Mouse (Mus musculus) liver, adult 2 months (tissue): ENCODE results near the gene Ddx19a. TPM values are rescaled to one million over a fixed set of nuclear protein-coding genes. Genes with fewer than 3 reads are reported as not detected.
A peak's percentile ranks its signal among the peaks of the same experiment; 100 is the strongest.

Experiments
- DNase-seq: peaks from one replicate; pipeline ENCODE4 v3.0.0-alpha.2; 2011; ENCODE audit warnings: low read depth, low spot score; ENCODE audit errors: extremely low read depth
- H3K27ac ChIP-seq: fragments of 200-500 bp; replicated peaks from 2 replicates; pipeline ENCODE4 v1.5.1; 2012; ENCODE audit warnings: low read depth, mild to moderate bottlenecking, control low read depth, inconsistent platforms, low read length; ENCODE audit not compliant: insufficient read depth
- H3K27me3 ChIP-seq: fragments of 200-500 bp; 2 replicates; pipeline ENCODE4 v1.6.1; 2012; ENCODE audit warnings: mild to moderate bottlenecking, moderate library complexity, low read length, inconsistent platforms; ENCODE audit not compliant: control insufficient read depth, insufficient read depth
- H3K36me3 ChIP-seq: fragments of 200-500 bp; 2 replicates; pipeline ENCODE4 v1.6.1; 2012; ENCODE audit warnings: low read length, inconsistent platforms; ENCODE audit not compliant: control insufficient read depth, insufficient read depth
- H3K4me1 ChIP-seq: fragments of 200-500 bp; 2 replicates; pipeline ENCODE4 v1.6.1; 2011; ENCODE audit warnings: low read length; ENCODE audit not compliant: control insufficient read depth, insufficient read depth
- H3K4me3 ChIP-seq: fragments of 200-500 bp; 2 replicates; pipeline ENCODE4 v1.5.1; 2011; ENCODE audit warnings: low read depth, mild to moderate bottlenecking, control low read depth, low read length, moderate library complexity; ENCODE audit not compliant: insufficient read depth
- H3K79me2 ChIP-seq: fragments of 200-500 bp; 2 replicates; pipeline ENCODE4 v1.6.1; 2012; ENCODE audit warnings: inconsistent platforms, mild to moderate bottlenecking, low read length, moderate library complexity; ENCODE audit not compliant: control insufficient read depth, insufficient read depth
- H3K9ac ChIP-seq: fragments of 200-500 bp; 2 replicates; pipeline ENCODE4 v1.6.1; 2012; ENCODE audit warnings: low read depth, mild to moderate bottlenecking, control low read depth, inconsistent platforms, low read length
- CTCF ChIP-seq: fragments of 200-500 bp; IDR thresholded peaks from 2 replicates; pipeline ENCODE4 v1.5.1; 2011; ENCODE audit warnings: low read depth, low read length, control low read depth
- POLR2A ChIP-seq: fragments of 200-500 bp; IDR thresholded peaks from 2 replicates; pipeline ENCODE4 v1.6.1; 2011; ENCODE audit warnings: low read length, control low read depth; ENCODE audit not compliant: insufficient read depth; ENCODE audit errors: extremely low read depth
- WGBS: fragments of 180-500 bp; shearing (Covaris S2); methylation state at CpG from one replicate; pipeline ENCODE4 v1.1.7; 2018; 5-methylcytosine and 5-hydroxymethylcytosine counted together
- polyA plus RNA-seq: library from polyadenylated mRNA; depleted of rRNA; stranded (reverse); fragments of >200 nt; gene quantifications from 2 replicates; pipeline ENCODE4 v1.2.3, GENCODE M21; 2012; rRNA removed
- total RNA-seq: library from RNA; depleted of rRNA; stranded (reverse); fragments of >200 nt; gene quantifications from 2 replicates; pipeline ENCODE4 v1.2.3, GENCODE M21; 2014; rRNA removed

Ddx19a gene
- total RNA-seq (10.2 and 15.1 TPM in 2 replicates), polyA plus RNA-seq (11.8 and 12.0 TPM in 2 replicates)

GRCm38 (mm10) chr8:110997547-110998531, at the start of gene Ddx19a:
Gene Ddx19a, minus strand, starts transcription at chr8:110997800.
- DNase-seq = peak; percentile 78
- H3K27me3 ChIP-seq = no peaks in the 10 kb centered on the region
- peak within 1 kb of the TSS; percentile 57; the same call in 1 of the 2 replicates for H3K27ac ChIP-seq
- H3K79me2 ChIP-seq = peaks cover 14% of the 10 kb centered on the region
- 4% methylated on average over 58 of the region's 58 CpGs for WGBS
- TF ChIP-seq POLR2A = peak; percentile 56; the same call in 1 of the 2 replicates
- no peak for TF ChIP-seq CTCF
- H3K4me3 ChIP-seq = peak within 1 kb of the TSS; percentile 77
- peak within 1 kb of the TSS; percentile 81 for H3K9ac ChIP-seq
- H3K36me3 ChIP-seq = no peaks in the 10 kb centered on the region
- peaks cover 6% of the 10 kb centered on the region; the same call in 1 of the 2 replicates for H3K4me1 ChIP-seq

DNA sequence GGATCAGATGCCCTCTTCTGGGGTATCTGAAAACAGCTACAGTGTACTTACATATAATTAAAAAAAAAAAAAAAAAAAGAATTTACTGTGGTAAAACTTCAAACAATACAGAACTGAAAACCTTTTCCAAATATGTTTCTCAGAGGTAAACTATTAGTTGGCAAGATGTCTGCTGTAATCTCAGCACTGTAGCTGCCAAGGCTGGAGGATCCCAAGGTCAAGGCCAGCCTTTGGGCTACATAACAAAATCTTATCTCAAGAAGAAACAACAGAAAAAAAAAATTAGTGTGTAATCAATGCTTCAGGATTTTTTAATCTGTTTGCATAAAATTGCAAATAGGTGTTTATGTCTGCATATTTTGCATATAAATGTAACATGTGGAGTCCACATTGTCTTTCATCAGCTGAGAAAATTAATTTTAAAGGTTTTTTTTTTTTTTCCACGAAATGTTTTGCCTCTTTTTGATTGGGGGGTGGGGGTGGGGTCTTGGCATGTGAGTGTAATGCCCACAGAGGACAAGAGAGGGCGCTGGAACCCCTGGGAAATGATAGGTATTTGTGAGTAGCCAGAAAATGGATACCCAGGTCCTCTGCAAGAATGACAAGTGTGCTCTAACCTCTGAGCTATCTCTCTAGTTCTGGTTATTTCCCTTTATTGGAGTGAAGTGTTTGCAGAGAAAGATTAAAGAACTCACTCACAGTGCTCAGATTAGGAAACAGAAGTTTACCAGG, 46.6 kb upstream of the Ddx19a start:
- Histone ChIP-seq H3K9ac (no peak overlapping the region), H3K27me3 (no peaks in the 10 kb centered on the region), H3K79me2 (no peaks in the 10 kb centered on the region; the same call in 1 of the 2 replicates), H3K4me1 (peaks cover 6% of the 10 kb centered on the region), H3K27ac (no peak overlapping the region), H3K36me3 (peaks cover 87% of the 10 kb centered on the region), H3K4me3 (no peak overlapping the region)
- WGBS = 15% methylated on average over 2 of the region's 2 CpGs
- TF ChIP-seq CTCF (peak; percentile 41), POLR2A (no peak)
- peak; percentile 81 for DNase-seq

- DNase-seq = no peak
- peaks cover 85% of the 10 kb centered on the region for H3K36me3 ChIP-seq
- no peaks in the 10 kb centered on the region for H3K27me3 ChIP-seq
- H3K4me3 ChIP-seq = no peak overlapping the region
- no peak overlapping the region for H3K9ac ChIP-seq
- H3K4me1 ChIP-seq = no peaks in the 10 kb centered on the region
- no peak overlapping the region for H3K27ac ChIP-seq
- no peaks in the 10 kb centered on the region; the same call in 1 of the 2 replicates for H3K79me2 ChIP-seq
- WGBS = 97% methylated on average over 19 of the region's 19 CpGs
- TF ChIP-seq CTCF (no peak), POLR2A (no peak)
These were observed 44.9 kb upstream of the Ddx19a start for GRCm38 (mm10) chr8:111042546-111042945.

DNA sequence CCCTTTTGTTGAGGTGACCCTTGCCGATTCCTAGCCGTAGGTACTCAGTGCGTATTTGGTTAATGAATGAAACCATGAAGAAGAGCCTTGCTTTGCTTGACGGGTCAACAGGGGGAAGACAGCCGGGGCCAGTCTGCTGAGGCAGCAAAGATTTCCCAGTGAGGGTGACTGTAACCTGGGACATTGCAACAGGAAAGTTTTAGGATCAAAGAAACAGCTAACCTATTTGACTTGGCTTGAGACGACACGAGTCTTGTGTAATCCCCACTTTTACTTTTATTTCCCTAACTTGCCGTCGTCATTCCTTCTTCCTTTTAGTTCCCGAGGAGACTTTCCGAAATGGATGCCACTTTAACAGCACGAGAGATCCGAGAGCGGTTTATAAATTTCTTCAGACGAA, 39.0 kb upstream of the Ddx19a start:
- H3K79me2 ChIP-seq = peaks cover 3% of the 10 kb centered on the region; the same call in 1 of the 2 replicates
- 33% methylated on average over 15 of the region's 15 CpGs for WGBS
- H3K4me1 ChIP-seq = peaks cover 13% of the 10 kb centered on the region
- DNase-seq = peak; percentile 92
- TF ChIP-seq CTCF (no peak), POLR2A (no peak)
- peak overlapping the region; percentile 61 for H3K4me3 ChIP-seq
- peaks cover 35% of the 10 kb centered on the region for H3K36me3 ChIP-seq
- H3K9ac ChIP-seq = peak overlapping the region; percentile 65
- peak overlapping the region; percentile 83 for H3K27ac ChIP-seq
- no peaks in the 10 kb centered on the region for H3K27me3 ChIP-seq

- Histone ChIP-seq H3K79me2 (peaks cover 3% of the 10 kb centered on the region; the same call in 1 of the 2 replicates), H3K4me3 (peak overlapping the region; percentile 83), H3K27me3 (no peaks in the 10 kb centered on the region), H3K9ac (peak overlapping the region; percentile 85), H3K36me3 (peaks cover 16% of the 10 kb centered on the region), H3K4me1 (peaks cover 13% of the 10 kb centered on the region), H3K27ac (peak overlapping the region; percentile 94)
- TF ChIP-seq POLR2A (no peak), CTCF (no peak)
- peak; percentile 54 for DNase-seq
- 7% methylated on average over 12 of the region's 12 CpGs for WGBS
These were observed 36.7 kb upstream of the Ddx19a start for GRCm38 (mm10) chr8:111034276-111034675.
